Mouse (Mus musculus) megakaryocyte, embryonic 14.5 days (primary cell): ENCODE measurements around the gene Rasgef1b.

Source experiments
- FLI1 ChIP-seq: IDR thresholded peaks from 2 replicates; pipeline ENCODE4 v1.6.1; 2012; ENCODE audit warnings: low read length, inconsistent platforms, mixed read lengths
- GATA1 ChIP-seq: IDR thresholded peaks from 3 replicates; pipeline ENCODE4 v1.6.1; 2012; ENCODE audit warnings: mixed read lengths, low read length, inconsistent platforms, borderline replicate concordance

GRCm38 (mm10) chr5:99504349-99504830 is 224.5 kb downstream of the Rasgef1b start:
- no peak for TF ChIP-seq GATA1
- TF ChIP-seq FLI1: no peak
